Mouse (Mus musculus): ENCODE measurements around the gene Ica1l. TPM values are rescaled to one million over a fixed set of nuclear protein-coding genes. Genes with fewer than 3 reads are reported as not detected.
"Not testable (repeated sequence)": the region's sequence is repeated elsewhere in the genome, so short reads cannot be mapped to it uniquely, and the experiment has no call there.

Gene Ica1l
- 1.7 and 3.1 TPM in 2 replicates for polyA plus RNA-seq (2015; fragmentation: Nextera tagmentation; extraction: Ambion mirVana)

GRCm38 (mm10) chr1:60042796-60043469 is at the start of gene Ica1l:
Gene Ica1l (minus strand): TSS chr1:60043184.
- peak; percentile 65 for DNase-seq (ENCODE audit: low spot score)

GRCm38 (mm10) chr1:60076411-60076810 is 33.4 kb upstream of the Ica1l start:
- DNase-seq (ENCODE audit: low spot score) = no peak

- DNase-seq (ENCODE audit: low spot score) = peak; percentile 60
Observed at GRCm38 (mm10) chr1:60075590-60075989, 32.6 kb upstream of the Ica1l start.

- peak; percentile 86 for DNase-seq (ENCODE audit: low spot score)
Observed at GRCm38 (mm10) chr1:60074935-60075334, 32.0 kb upstream of the Ica1l start.

GRCm38 (mm10) chr1:60070725-60071124 is 27.7 kb upstream of the Ica1l start:
- peak; percentile 64 for DNase-seq (ENCODE audit: low spot score)

- no peak for DNase-seq (ENCODE audit: low spot score)
Observed at GRCm38 (mm10) chr1:60056310-60056709, 13.3 kb upstream of the Ica1l start.

GRCm38 (mm10) chr1:60054659-60055058 is 11.7 kb upstream of the Ica1l start:
- peak; percentile 51 for DNase-seq (ENCODE audit: low spot score)

GRCm38 (mm10) chr1:60047481-60047880 is 4.5 kb upstream of the Ica1l start:
- DNase-seq (ENCODE audit: low spot score) = not testable (repeated sequence)

GRCm38 (mm10) chr1:60044595-60044994 is 1.6 kb upstream of the Ica1l start:
- no peak for DNase-seq (ENCODE audit: low spot score)

- peak; percentile 8 for DNase-seq (ENCODE audit: low spot score)
Observed at GRCm38 (mm10) chr1:60042398-60042795, 587 bp downstream of the Ica1l start.

- no peak for DNase-seq (ENCODE audit: low spot score)
Observed at GRCm38 (mm10) chr1:60035044-60035443, 7.9 kb downstream of the Ica1l start.

- DNase-seq (ENCODE audit: low spot score) = no peak
Observed at GRCm38 (mm10) chr1:60017031-60017469, 25.9 kb downstream of the Ica1l start.

- DNase-seq (ENCODE audit: low spot score) = peak; percentile 21
Observed at GRCm38 (mm10) chr1:60016136-60016611, 26.8 kb downstream of the Ica1l start.

GRCm38 (mm10) chr1:60015511-60015910 is 27.5 kb downstream of the Ica1l start:
- DNase-seq (ENCODE audit: low spot score) = no peak

GRCm38 (mm10) chr1:60013779-60014178 is 29.2 kb downstream of the Ica1l start:
- DNase-seq (ENCODE audit: low spot score) = no peak

- DNase-seq (ENCODE audit: low spot score) = no peak
Observed at GRCm38 (mm10) chr1:60008743-60009142, 34.2 kb downstream of the Ica1l start.

- no peak for DNase-seq (ENCODE audit: low spot score)
Observed at GRCm38 (mm10) chr1:60007337-60007736, 35.6 kb downstream of the Ica1l start.

GRCm38 (mm10) chr1:60000319-60000718 is 42.7 kb downstream of the Ica1l start:
- no peak for DNase-seq (ENCODE audit: low spot score)

GRCm38 (mm10) chr1:59997352-59997751 is 45.6 kb downstream of the Ica1l start:
- no peak for DNase-seq (ENCODE audit: low spot score)

- no peak for DNase-seq (ENCODE audit: low spot score)
Observed at GRCm38 (mm10) chr1:59995646-59996045, 47.3 kb downstream of the Ica1l start.

- no peak for DNase-seq (ENCODE audit: low spot score)
Observed at GRCm38 (mm10) chr1:59987399-59988040, 55.5 kb downstream of the Ica1l start.

- no peak for DNase-seq (ENCODE audit: low spot score)
Observed at GRCm38 (mm10) chr1:59986626-59987025, 56.4 kb downstream of the Ica1l start.

GRCm38 (mm10) chr1:59967291-59967690 is 75.7 kb downstream of the Ica1l start:
- peak; percentile 8 for DNase-seq (ENCODE audit: low spot score)
